Mouse (Mus musculus): Measurements from ENCODE around the gene Prkag2. TPM values are rescaled to one million over a fixed set of nuclear protein-coding genes. Genes with fewer than 3 reads are reported as not detected.
"Not testable (repeated sequence)": the region's sequence is repeated elsewhere in the genome, so short reads cannot be mapped to it uniquely, and the experiment has no call there.

The Prkag2 gene
- polyA plus RNA-seq, 1 experiment from 2014 or later: 24.4 TPM

GRCm38 (mm10) chr5:24823864-24824405, 276.5 kb downstream of the Prkag2 start:
- H3K27me3 ChIP-seq: no peaks in the 10 kb centered on the region

DNA sequence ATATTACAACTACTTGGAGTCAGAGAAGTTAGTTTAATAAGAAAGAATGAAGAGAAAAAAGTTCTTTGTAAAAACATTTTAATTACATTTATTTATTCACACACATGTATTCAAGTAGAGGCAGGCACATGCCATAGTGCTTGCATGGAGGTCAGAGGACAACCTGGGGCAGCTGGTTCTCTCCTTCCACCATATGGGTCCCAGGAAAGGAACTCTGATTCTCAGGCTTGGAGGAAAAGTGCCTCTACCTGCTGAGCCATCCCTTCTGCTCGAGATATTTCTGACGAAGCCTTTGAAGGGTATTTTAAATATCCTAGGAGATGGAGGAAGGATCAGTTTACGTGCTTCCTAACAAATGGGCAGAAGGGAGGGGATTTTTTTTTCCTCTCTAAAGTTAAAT, 277.7 kb downstream of the Prkag2 start:
- Histone ChIP-seq H3K36me3 (peaks cover 4% of the 10 kb centered on the region; the same call in 1 of the 2 replicates), H3K4me1 (peaks cover 35% of the 10 kb centered on the region)
- WGBS: 66% methylated on average over 3 of the region's 3 CpGs

More at GRCm38 (mm10) chr5:24823864-24824405, 276.5 kb downstream of the Prkag2 start:
- H3K9me3 ChIP-seq: no peaks in the 10 kb centered on the region
- 73% methylated on average over 6 of the region's 6 CpGs for WGBS
- H3K36me3 ChIP-seq: peaks cover 4% of the 10 kb centered on the region; the same call in 1 of the 2 replicates
- no peak overlapping the region for H3K4me2 ChIP-seq
- H3K4me3 ChIP-seq: no peak overlapping the region
- no peak for ATAC-seq (ENCODE audit: insufficient number of reproducible peaks, insufficient read depth, low FRiP score, low TSS enrichment, low read depth)
- no peak overlapping the region for H3K9ac ChIP-seq
- H3K4me1 ChIP-seq: peaks cover 35% of the 10 kb centered on the region
- no peak overlapping the region; the same call in 1 of the 2 replicates for H3K27ac ChIP-seq

DNA sequence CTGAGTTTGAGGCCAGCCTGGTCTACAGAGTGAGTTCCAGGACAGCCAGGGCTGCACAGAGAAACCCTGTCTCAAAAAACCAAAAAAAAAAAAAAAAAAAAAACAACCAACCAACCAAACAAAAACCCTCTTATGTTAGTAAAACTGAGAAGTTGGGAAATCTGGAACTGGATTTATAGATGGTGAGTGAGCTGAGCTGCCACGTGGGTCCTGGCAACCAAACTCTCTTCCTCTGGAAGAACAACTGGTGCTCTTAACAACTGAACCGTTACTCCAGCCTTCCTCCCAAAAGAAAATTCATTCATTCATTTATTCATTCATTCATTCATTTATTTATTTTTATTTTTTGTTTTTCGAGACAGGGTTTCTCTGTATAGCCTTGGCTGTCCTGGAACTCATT, 278.2 kb downstream of the Prkag2 start:
- not testable (repeated sequence) for ATAC-seq (ENCODE audit: insufficient number of reproducible peaks, insufficient read depth, low FRiP score, low TSS enrichment, low read depth); H3K27me3 ChIP-seq; H3K9ac ChIP-seq; H3K4me2 ChIP-seq; H3K4me3 ChIP-seq; H3K36me3 ChIP-seq; H3K9me3 ChIP-seq; H3K27ac ChIP-seq
- 80% methylated on average over 3 of the region's 3 CpGs for WGBS
- H3K4me1 ChIP-seq: peaks cover 35% of the 10 kb centered on the region

More for the DNA sequence above, 277.7 kb downstream of the Prkag2 start:
- Histone ChIP-seq H3K27ac (no peak overlapping the region), H3K27me3 (no peaks in the 10 kb centered on the region), H3K9ac (no peak overlapping the region), H3K9me3 (no peaks in the 10 kb centered on the region), H3K4me3 (no peak overlapping the region), H3K4me2 (no peak overlapping the region)
- ATAC-seq (ENCODE audit: insufficient number of reproducible peaks, insufficient read depth, low FRiP score, low TSS enrichment, low read depth): no peak

DNA sequence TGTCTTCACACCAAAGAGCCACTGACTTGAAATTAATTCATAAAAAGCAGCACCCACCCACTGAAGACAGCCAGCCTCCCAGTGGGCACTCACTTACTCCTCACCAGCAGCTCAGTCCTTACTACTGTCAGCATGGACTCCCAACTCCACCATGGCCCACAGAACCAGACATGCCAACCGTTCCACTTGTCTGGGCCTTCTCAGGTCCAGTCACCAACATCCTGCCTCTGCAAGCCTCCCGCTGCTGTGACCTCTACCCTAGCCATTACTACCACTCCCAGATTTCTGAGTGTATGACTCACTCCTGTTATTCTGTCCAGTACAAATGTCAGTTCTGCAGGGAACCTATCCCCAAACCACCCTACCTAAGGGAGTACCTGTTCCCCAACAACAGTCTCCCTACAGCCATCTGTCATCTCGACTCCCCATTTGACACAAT, 279.0 kb downstream of the Prkag2 start:
- no peak overlapping the region for H3K4me2 ChIP-seq
- no peaks in the 10 kb centered on the region for H3K27me3 ChIP-seq
- peaks cover 18% of the 10 kb centered on the region for H3K36me3 ChIP-seq
- ATAC-seq (ENCODE audit: insufficient number of reproducible peaks, insufficient read depth, low FRiP score, low TSS enrichment, low read depth): no peak
- no peak overlapping the region for H3K27ac ChIP-seq
- no peaks in the 10 kb centered on the region for H3K9me3 ChIP-seq
- H3K4me1 ChIP-seq: peaks cover 26% of the 10 kb centered on the region
- no peak overlapping the region for H3K4me3 ChIP-seq
- H3K9ac ChIP-seq: no peak overlapping the region
- 79% methylated on average over 3 of the region's 3 CpGs for WGBS

DNA sequence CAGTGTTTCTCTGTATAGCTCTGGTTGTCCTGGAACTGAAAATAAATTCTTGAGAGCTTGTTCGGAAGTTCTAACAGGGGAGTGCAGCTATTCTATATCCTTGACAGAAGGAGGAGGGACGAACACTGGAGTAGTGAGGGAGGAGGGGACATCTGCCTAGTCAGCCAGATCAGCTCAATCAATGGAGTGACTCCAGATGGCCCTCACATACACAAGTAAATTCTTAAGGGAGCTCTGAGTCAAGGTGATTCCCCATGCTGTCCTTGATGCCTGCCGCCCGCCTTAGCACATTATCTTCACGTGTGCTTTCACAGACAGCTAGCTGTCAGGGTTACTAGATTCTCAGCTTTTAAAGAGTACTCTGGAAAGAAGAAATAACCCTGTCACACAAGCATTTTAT, 279.8 kb downstream of the Prkag2 start:
- H3K9me3 ChIP-seq: no peaks in the 10 kb centered on the region
- no peak for ATAC-seq (ENCODE audit: insufficient number of reproducible peaks, insufficient read depth, low FRiP score, low TSS enrichment, low read depth)
- WGBS: 68% methylated on average over 5 of the region's 5 CpGs

DNA sequence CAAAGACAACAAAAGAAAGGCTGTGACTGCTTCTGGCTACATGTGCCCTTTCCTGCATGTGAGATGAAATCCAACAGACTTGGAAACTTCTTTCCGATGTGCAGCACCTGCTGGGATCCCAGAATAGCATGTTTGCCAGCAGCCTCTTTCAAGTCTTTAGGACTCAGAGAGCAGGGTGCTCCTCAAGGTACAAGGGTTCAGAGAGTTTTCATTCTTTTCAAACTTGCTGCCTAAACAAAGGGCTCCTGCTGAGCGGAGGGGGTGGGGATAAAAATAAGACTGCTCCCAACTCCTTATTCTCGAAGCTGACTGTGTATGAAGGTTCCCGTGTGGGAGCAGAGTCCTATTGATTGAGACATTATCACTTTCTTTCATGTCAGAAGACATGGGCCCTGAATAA, 283.3 kb downstream of the Prkag2 start:
- no peak overlapping the region for H3K4me2 ChIP-seq
- peaks cover 5% of the 10 kb centered on the region; the same call in 1 of the 2 replicates for H3K4me1 ChIP-seq
- H3K4me3 ChIP-seq: no peak overlapping the region
- WGBS: 85% methylated on average over 4 of the region's 4 CpGs
- ATAC-seq (ENCODE audit: insufficient number of reproducible peaks, insufficient read depth, low FRiP score, low TSS enrichment, low read depth): no peak
- no peaks in the 10 kb centered on the region for H3K9me3 ChIP-seq
- H3K27me3 ChIP-seq: no peaks in the 10 kb centered on the region
- no peak overlapping the region for H3K27ac ChIP-seq
- no peak overlapping the region for H3K9ac ChIP-seq
- peaks cover 56% of the 10 kb centered on the region for H3K36me3 ChIP-seq

More for the DNA sequence above, 279.8 kb downstream of the Prkag2 start:
- peaks cover 24% of the 10 kb centered on the region for H3K36me3 ChIP-seq
- H3K4me3 ChIP-seq: no peak overlapping the region
- peaks cover 20% of the 10 kb centered on the region for H3K4me1 ChIP-seq
- no peaks in the 10 kb centered on the region for H3K27me3 ChIP-seq
- H3K9ac ChIP-seq: no peak overlapping the region
- no peak overlapping the region for H3K4me2 ChIP-seq
- H3K27ac ChIP-seq: no peak overlapping the region

DNA sequence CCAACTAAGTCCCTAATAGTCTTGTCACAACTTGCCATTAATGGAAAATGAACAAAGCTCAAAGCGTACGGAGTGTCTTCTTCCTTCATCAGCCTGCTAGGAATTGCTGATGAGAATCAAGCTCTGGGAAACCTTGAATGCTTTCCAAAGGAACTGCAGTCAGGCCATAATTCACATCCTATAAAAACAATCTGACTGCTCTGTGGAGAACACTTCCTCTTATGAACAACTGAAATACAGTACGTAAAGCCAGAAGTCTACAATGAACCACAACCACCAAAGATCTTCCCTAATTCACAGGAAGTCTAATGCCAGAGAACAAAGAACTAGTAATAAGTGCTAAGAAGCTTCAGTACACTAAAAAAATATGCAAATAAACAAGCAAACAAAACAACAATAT, 286.5 kb downstream of the Prkag2 start:
- ATAC-seq (ENCODE audit: insufficient number of reproducible peaks, insufficient read depth, low FRiP score, low TSS enrichment, low read depth): no peak

GRCm38 (mm10) chr5:24813005-24813404, 287.4 kb downstream of the Prkag2 start:
- H3K4me1 ChIP-seq: no peaks in the 10 kb centered on the region
- H3K27ac ChIP-seq: no peak overlapping the region
- peaks cover 83% of the 10 kb centered on the region for H3K36me3 ChIP-seq
- no peaks in the 10 kb centered on the region for H3K9me3 ChIP-seq
- 58% methylated on average over 4 of the region's 4 CpGs for WGBS
- H3K9ac ChIP-seq: no peak overlapping the region
- ATAC-seq (ENCODE audit: insufficient number of reproducible peaks, insufficient read depth, low FRiP score, low TSS enrichment, low read depth): no peak
- H3K4me3 ChIP-seq: no peak overlapping the region
- H3K4me2 ChIP-seq: no peak overlapping the region
- H3K27me3 ChIP-seq: no peaks in the 10 kb centered on the region

More for the DNA sequence above, 286.5 kb downstream of the Prkag2 start:
- H3K4me3 ChIP-seq: no peak overlapping the region
- H3K9ac ChIP-seq: no peak overlapping the region
- H3K36me3 ChIP-seq: peaks cover 77% of the 10 kb centered on the region
- no peaks in the 10 kb centered on the region for H3K4me1 ChIP-seq
- H3K4me2 ChIP-seq: no peak overlapping the region
- WGBS: 87% methylated on average over 3 of the region's 3 CpGs
- H3K27me3 ChIP-seq: no peaks in the 10 kb centered on the region
- no peak overlapping the region for H3K27ac ChIP-seq
- H3K9me3 ChIP-seq: no peaks in the 10 kb centered on the region

Other genes with a start within 250 kb of the Prkag2 start
- gene Galntl5, start 80.8 kb upstream of the Prkag2 start, polyA plus RNA-seq (2015; fragmentation: Nextera tagmentation; extraction: Ambion mirVana): not detected in 2 replicates
- 38.7 and 42.7 TPM in 2 replicates for gene Galnt11, start 121.3 kb upstream of the Prkag2 start, polyA plus RNA-seq (2015; fragmentation: Nextera tagmentation; extraction: Ambion mirVana)
- gene E130116L18Rik, start 122.5 kb upstream of the Prkag2 start, polyA plus RNA-seq (2015; fragmentation: Nextera tagmentation; extraction: Ambion mirVana): not detected in 2 replicates